Mouse (Mus musculus): ENCODE results near the gene Tusc2.

Tusc2 gene

DNA sequence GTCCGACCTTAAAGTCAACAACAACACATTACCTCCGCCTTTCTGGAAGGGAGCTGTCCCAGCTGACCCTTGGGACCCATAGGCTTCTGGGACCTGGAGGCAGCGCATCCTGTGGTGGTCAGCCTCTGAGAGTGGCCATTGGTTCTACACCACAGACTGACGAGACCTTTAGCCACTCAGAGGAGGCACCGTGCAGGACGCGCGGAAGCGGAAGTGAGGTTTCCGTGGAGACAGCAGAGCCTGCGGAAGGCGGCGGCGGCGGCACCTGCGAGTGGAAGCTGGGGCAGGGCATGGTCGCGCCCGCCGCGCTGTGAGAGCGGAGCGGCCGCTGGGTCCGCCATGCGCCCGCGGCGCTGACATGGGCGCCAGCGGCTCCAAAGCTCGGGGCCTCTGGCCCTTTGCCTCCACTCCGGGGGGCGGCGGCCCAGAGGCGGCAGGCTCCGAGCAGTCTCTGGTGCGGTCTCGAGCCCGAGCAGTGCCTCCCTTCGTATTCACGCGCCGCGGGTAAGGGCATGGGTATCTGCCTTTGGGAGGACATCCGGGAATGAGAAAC is at the start of gene Tusc2:
TSS of gene Tusc2 (plus strand) at position 227 of the 553 bp plus-strand sequence.
- peak; percentile 97 for DNase-seq

DNA sequence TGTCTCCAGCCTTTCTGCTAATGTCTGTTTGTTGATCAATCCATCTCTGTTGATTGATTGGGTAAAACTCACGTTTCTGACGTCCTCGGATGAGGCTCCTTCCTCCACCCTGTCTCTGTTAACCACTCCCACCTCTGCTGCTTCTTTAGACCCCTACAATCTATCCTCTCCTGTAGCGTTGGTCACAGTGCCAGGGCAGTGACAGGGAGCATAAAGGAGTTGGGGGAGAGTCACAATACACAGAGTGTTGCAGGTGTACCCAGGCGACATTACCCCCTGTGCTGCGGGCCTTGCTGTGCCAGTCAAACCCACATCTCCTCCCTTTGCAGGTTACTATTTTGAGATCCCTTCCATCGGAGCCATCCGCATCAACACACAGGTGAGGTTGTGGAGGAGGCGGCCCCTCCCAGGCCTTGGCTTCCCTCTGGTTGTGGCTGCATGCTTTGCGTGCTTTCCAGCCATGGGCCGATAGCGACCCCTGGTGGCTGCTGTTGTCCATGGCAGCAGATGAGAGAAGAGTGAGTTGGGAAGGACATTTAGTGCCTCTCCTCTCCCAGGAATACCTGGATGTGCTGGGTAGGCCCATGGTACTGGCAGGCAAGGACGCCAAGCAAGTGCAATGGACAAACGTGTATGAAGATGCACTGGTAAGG is 48.6 kb upstream of the Tusc2 start:
- DNase-seq: peak; percentile 59 to 84

DNA sequence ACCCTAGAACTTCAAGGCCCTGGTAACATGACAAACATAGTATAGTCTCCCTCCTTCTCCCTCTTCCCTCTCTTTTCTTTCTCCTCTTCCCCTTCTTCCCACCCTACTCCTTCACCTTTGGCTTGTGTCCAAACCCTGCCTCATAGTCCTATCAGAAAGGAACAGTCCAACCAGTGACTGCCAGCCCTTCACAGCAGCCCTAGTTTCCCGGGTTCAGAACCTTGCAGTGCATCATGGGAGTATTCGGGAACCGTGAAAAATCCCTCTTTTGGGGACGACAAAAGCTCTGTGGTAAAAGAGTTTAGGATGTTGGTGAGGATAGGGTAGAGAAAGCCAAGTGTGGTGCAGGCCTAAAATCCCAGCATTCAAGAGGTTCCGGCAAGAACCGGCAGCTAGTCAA is 42.7 kb upstream of the Tusc2 start:
- DNase-seq: no peak

DNA sequence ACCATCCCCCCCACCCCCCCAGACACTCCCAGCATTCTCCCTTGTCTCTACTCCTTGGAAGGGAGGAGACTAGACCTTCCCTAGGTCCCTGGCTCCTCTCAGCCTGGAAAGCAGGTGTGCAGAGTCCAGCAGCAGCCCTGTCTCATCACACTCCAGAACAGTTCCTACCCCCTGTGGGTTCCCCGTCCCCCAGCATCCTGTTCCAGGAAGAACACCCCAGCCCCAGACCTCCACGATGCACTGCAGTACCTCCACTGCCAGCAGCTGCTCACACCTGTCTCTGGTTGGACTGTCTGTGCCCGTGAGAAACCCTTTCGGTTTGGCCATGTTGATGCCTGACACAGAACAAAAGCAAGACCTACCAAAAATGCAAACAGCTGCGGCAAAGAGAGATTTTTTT is 41.9 kb upstream of the Tusc2 start:
- no peak for DNase-seq

DNA sequence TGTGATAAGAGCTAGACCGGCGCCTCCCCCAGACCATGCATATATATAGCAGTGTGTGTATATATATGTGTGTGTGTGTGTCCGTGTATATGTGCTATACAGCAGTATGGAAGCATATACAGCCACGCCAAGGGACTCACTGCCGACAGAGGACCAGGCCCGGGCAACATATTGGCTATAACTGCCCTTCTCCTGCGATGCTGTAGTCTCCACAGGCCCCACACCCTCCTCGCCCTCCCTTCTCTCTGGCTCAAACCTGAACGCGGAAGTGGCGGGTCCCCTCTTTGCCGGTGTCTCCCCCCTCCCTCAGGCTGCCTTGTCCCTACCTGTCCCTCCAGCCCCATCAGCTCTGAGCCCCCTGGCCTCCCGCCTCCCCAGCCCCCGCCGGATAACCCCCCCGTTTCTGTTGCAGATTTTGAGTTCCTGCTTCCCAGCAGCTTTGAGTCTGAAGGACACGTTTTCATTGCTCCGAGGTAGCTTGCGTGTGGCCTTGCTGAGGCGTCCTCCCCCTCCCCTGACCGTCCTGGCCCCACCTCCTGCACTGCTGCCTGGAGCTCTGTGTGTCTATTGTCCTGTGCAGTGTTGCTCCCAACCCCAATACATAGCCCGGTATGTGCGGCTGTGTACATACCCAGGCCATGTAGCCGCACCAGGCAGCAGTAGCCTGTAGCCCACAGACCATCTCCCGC is 41.2 kb upstream of the Tusc2 start:
- DNase-seq: no peak

DNA sequence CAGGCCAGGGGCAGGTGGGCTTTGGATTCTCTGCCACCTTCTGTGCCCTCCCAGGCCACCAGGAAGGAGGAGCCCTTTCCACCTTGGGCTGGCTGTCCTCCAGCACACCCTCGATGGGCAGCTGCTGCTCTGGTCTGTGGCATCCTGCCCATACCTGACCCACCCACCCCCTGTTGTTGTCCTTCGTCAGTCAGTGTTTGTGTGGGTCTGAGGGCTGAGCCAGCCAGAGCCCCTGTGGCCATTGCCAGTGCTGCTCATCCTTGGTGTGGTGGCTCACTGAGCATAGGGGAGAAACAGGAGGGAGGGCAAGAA is 40.7 kb upstream of the Tusc2 start:
- no peak for DNase-seq

DNA sequence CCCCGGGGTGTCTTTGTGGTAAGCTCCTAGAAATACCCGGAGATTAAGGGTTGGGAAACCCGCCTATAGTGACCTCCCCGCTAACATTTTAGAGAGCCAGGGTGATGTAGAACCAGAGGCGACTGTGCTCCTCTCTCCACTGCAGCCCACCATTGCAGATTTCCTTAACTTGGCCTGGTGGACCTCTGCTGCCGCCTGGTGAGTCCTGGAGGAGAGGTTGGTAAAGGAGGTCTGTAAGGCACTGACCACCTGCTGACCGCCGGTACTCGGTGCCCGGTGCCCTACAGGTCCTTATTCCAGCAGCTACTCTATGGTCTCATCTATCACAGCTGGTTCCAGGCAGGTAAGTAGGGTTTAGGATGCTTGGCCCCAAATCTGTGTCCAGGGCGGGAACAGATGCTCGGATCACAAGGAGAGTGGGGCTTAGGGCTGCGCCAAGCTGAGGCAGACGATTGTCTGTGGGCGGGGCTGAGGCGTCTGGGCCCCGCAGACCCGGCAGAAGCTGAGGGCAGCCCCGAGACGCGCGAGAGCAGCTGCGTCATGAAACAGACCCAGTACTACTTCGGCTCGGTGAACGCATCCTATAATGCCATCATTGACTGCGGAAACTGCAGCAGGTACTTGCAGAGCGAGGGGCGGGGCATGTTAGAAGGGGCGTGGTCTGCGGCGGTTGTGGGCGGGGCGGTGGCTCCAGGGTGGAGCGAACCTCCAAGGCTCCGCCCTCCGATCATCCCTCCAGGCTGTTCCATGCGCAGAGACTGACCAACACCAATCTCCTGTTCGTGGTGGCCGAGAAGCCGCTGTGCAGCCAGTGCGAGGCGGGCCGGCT is 36.6 kb upstream of the Tusc2 start:
- peak; percentile 76 to 83 for DNase-seq

DNA sequence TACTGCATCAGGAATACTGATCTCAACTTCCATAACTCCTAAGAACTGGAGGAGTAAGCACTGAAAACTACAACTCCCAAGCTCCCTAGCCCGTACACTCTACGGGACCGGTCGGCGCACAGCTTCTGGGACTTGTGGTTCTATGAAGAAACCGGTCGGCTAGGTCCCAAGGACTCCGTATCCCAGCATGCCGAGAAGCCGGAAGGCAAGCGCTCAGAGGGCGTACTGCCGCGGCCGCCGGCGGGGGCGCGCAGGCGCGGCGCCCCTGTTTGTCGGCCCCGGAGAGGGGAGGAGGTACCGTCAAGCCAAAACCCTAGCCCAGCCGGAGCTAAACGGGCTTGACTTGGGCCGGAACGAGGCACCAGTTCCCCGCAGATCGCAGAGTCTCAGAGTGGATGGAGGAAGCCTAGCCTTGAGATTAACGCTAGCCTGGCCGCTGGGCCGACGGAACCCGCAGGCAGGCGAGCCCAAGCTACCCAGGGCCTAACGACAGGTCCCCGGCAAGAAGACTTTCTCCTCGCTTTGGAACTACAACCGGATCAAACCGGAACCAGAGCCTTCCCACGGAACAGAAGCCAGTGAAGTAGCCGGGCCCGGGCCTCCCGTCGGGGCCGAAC is 29.2 kb upstream of the Tusc2 start, which contains the start of gene Tmem115:
TSS of gene Tmem115 (plus strand) at position 155 of the 617 bp plus-strand sequence.
- DNase-seq: peak; percentile 95 to 97

DNA sequence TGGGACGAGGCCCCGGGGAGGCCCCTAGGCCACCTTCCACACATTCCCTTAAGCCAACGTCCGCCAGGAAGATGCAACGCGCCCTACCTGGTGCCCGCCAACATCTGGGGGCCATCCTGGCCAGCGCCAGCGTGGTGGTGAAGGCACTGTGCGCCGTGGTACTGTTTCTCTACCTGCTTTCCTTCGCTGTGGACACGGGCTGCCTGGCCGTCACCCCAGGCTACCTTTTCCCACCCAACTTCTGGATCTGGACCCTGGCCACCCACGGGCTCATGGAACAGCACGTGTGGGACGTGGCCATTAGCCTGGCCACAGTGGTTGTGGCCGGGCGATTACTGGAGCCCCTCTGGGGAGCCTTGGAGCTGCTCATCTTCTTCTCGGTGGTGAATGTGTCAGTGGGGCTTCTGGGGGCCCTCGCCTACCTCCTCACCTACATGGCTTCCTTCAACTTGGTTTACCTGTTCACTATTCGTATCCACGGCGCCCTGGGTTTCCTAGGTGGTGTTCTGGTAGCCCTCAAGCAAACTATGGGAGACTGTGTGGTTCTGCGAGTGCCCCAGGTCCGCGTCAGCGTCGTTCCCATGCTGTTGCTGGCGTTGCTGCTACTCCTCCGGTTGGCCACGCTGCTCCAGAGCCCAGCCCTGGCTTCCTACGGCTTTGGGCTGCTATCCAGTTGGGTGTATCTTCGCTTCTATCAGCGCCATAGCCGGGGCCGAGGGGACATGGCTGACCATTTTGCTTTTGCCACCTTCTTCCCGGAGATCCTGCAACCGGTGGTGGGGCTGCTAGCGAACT is 28.4 kb upstream of the Tusc2 start:
- no peak for DNase-seq

DNA sequence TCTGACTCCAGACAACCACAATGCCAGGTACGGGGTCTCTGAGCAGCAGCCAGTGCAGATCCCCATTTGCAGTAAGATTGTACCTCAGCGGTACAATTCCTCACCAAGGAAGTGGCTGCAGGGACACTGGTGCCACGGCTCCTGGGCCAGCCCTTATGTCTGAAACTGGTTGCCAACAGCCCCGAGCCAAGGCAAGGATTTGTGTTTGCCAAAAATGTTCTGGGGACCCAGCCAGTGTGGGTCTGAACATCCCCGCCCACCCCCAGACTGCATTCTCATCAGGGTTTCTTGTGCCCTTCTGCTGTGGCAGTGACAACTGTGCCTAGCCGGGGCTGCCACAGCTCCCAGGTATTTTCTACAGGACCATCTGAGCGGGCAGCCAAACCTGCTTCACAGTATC is 24.8 kb upstream of the Tusc2 start:
- DNase-seq: no peak

DNA sequence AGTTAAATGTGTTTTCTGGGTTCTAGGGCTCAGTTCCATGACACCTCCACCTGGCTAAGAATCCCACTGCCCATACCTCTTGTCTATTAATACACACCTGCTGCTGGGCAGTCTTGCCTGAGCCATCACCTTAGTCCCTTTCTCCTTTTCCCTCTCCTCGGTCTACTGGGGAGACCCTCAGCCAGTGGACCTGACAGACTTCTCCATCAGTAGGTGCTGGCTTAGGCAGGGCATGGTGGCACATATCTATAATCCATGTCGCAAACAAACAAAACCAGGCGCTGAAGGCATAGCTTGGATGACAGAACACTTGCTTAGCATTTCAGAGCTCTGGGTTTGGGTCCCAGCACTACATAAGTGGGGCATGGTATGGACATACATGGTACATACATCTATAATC is 24.3 kb upstream of the Tusc2 start:
- DNase-seq: no peak

DNA sequence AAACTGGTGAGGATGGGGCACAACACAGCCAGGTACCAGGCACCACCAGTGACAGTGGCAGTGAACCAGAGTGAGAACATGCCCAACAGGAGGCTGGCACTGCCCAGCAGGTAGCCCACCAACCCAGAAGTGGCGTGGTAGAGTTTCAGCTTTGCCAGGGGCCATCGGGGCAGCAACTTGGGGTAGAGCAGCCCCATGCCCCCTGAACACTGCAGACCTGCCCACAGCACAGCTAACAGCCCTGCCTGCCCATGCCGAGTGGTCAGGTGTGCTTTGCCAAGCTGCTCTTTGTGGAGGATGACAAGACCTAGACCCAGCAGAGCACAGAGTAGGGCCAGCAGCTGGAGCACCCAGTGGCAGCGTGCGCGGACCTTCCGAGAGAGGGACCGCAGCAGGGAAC is 23.1 kb upstream of the Tusc2 start:
- no peak for DNase-seq

DNA sequence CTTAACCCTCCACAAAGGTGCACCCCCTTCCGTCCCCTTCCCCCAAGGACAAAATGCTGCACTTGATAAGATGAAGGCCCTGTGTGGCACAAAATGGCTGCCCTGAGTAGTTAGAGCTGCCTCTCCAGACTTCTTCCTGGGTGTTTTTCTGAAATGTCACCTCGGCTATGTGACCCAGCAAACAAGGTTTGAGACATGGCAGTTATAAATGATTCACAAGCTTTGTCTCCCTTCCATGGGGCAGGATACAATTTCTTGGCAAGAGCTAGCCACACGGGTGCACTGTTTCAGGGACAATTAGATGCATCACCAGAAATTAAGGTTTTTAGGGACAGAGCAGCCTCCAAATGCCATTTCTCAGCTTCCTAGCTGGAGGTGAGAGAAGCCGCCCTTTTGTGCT is 22.6 kb upstream of the Tusc2 start:
- no peak for DNase-seq

DNA sequence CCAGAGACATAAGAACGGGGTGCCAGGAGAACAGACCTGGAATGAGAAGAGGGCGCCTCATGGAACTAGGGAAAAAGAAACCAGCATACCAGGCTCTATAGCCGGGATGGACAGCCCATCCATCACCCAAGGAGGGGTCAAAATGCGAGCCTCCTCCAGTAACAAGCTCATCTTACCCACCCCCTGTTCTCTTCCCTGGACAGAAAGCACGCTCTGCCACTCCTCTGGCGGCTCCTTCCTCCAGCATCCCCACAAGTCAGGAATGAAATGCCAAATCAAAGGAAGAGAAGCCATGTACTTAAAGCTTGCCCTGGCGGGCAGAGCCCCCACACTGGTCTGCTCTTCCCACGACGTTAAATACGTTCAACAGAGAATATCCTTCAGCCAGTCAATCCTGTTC is 22.1 kb upstream of the Tusc2 start:
- DNase-seq: no peak

DNA sequence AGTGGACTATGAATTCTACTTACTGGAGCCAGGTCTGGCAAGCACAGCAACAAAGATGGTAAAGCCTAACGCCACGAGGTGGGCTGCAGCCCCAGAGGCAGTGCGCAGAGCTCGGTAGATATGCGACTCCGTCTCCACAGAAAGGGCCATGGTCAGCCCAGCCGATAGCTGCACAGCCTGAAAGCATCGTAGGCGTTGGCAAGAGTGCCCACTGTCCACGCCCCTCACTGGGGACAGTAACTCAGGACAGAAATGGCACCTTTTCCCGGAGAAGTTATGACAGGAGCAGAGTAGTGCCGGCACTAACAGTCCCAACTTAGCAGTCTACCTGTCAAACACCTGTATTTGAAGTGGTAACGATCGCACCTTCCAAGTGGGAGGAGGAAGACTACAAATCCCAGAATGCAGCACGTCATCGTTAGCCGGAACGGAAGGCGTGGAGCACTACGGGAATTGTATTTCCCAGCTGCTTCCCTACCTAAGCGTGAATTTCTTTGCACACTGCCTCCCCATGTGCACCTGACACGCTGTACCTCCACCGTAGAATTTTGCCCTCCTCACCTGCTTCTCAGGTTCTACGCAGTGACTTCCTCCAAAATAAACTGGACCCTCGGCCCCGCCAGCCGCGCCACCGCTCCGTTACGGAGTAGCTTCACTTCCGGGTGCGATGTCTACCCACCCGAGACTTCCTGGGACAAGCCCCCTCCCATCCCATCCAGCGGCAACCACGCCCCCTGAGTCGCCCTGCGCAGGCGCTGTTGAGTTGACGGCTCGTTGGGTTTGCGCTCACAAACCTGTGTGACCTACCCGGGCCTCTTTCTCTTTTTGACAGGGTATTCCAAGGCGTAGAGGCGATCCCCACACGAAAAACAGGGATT is 21.3 kb upstream of the Tusc2 start, which contains the start of the genes Cyb561d2 and Nprl2:
TSS of gene Cyb561d2 (minus strand) at position 720 of the 878 bp plus-strand sequence.
TSS of gene Nprl2 (plus strand) at position 753 of the 878 bp plus-strand sequence.
- peak; percentile 95 for DNase-seq

DNA sequence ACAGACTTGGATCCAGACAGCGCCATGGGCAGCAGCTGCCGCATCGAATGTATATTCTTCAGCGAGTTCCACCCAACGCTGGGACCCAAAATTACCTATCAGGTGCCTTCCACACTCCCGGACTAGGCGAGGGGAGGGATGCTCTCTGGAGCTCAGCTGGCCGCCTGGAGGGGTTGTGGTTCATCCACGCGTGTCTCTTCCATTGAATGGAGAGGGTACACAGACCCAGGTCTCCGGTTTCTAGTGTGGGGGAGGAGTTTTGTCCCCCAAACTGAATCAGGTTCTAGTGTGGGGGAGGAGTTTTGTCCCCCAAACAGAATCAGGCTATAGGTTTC is 20.7 kb upstream of the Tusc2 start:
- DNase-seq: no peak

DNA sequence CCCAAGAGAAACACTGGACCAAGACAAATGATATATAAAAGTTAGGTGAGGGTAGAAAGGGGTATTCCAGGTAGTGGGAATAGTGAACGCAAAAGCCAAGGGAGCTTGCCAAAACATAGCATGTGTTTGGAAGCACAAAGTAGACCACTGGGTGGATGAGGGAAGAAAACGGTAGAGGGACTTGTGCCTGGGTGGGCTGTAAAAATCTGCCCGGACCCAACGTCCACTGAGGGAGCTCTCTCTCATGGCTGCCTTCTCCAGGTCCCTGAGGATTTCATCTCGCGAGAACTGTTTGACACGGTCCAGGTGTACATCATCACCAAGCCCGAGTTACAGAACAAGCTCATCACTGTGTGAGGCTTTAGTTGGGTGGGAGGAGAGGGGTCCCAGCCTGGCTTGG is 20.3 kb upstream of the Tusc2 start:
- DNase-seq: no peak

DNA sequence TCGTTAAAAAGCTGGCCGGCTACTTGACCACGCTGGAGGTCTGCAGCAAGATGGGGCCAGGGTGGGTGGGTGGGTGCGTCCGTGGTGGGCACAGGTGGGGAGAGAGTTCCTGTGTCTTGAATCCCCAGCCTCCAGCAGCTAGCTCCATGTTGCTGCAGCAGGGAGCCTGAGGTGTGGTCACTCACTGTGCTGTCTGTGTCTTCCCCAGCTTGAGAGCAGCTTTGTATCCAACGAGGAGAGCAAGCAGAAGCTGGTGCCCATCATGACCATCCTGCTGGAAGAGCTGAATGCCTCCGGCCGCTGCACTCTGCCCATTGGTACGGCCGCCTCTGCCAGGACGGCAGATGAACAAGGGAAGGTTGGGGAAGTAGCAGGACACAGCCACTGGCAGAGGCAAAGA is 19.8 kb upstream of the Tusc2 start:
- no peak for DNase-seq

DNA sequence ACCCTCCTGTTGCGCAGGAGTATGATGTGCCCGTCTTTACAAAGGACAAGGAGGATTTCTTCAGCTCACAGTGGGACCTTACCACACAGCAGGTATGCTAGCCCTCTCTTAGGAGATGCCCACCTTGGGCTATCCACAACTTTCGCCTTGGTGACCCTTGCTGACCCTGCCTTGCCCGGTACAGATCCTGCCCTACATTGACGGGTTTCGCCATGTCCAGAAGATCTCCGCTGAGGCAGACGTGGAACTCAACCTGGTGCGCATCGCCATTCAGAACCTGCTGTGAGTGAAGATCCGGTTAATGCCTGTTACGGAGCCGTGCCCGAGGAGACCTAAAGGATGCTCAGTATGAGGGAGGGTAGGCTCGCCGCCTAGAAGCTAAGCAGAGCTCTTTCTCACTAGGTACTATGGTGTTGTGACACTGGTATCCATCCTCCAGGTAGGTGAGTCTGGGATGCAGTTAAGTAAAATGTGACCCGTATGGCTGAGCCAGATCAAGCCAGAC is 18.8 kb upstream of the Tusc2 start:
- no peak for DNase-seq

DNA sequence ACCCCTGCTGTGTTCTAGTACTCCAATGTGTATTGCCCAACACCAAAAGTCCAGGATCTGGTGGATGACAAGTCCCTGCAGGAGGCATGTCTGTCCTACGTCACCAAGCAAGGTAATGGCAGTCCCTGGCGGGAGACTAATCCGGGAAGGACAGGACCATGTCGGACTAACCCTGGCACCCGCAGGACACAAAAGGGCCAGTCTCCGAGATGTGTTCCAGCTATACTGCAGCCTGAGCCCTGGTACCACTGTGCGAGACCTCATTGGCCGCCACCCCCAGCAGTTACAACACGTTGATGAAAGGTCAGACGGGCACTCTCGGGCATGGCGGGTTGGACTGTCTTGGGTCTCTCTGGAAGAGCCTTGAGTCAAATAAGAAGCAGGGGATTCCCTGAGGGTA is 18.3 kb upstream of the Tusc2 start:
- DNase-seq: no peak

DNA sequence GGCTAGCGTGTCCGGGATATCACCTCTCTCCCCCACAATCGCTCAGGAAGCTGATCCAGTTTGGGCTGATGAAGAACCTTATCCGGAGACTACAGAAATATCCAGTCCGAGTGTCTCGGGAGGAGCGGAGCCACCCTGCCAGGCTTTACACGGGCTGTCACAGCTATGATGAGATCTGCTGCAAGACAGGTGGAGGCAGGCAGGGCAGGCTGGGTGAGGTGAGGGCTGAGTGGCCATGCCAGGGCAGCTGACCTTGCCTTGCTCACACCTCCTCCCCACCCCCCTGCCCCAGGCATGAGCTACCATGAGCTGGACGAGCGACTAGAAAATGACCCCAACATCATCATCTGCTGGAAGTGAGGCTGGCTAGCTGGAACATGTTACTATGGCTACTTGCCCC is 17.9 kb upstream of the Tusc2 start:
- no peak for DNase-seq
